Mouse (Mus musculus) intestine, embryonic 16.5 days (tissue): ENCODE results near the gene Palm3. TPM values are rescaled to one million over a fixed set of nuclear protein-coding genes. Genes with fewer than 3 reads are reported as not detected.
"Not testable (repeated sequence)": the region's sequence is repeated elsewhere in the genome, so short reads cannot be mapped to it uniquely, and the experiment has no call there.

ENCODE experiments used
- ATAC-seq: fragments of 200-750 bp; cut with Nextera tagmentation; 2 replicates; pipeline ENCODE4 v1.8.0; 2017; ENCODE audit warnings: moderate TSS enrichment, moderate library complexity
- H3K27ac ChIP-seq: fragments of 300-500 bp; sonication (generic); 2 replicates; pipeline ENCODE4 v1.5.1; 2014; ENCODE audit warnings: mild to moderate bottlenecking, low read length
- H3K27me3 ChIP-seq: fragments of 300-500 bp; sonication (generic); replicated peaks from 2 replicates; pipeline ENCODE4 v1.6.1; 2014; ENCODE audit warnings: low read length, control low read depth, mixed read lengths; ENCODE audit not compliant: control insufficient read depth, insufficient read depth
- H3K36me3 ChIP-seq: fragments of 300-500 bp; sonication (generic); 2 replicates; pipeline ENCODE4 v1.6.1; 2014; ENCODE audit warnings: low read length, control low read depth; ENCODE audit not compliant: control insufficient read depth, insufficient read depth
- H3K4me1 ChIP-seq: fragments of 300-500 bp; sonication (generic); 2 replicates; pipeline ENCODE4 v1.6.1; 2014; ENCODE audit warnings: low read length, control low read depth, mixed read lengths; ENCODE audit not compliant: control insufficient read depth, insufficient read depth
- H3K4me2 ChIP-seq: fragments of 300-500 bp; sonication (generic); 2 replicates; pipeline ENCODE4 v1.6.1; 2014; ENCODE audit warnings: low read depth, low read length, control low read depth
- H3K4me3 ChIP-seq: fragments of 300-500 bp; sonication (generic); 2 replicates; pipeline ENCODE4 v1.5.1; 2014; ENCODE audit warnings: mild to moderate bottlenecking, low read length
- H3K9ac ChIP-seq: fragments of 300-500 bp; sonication (generic); 2 replicates; pipeline ENCODE4 v1.6.1; 2014; ENCODE audit warnings: low read depth, low read length
- H3K9me3 ChIP-seq: fragments of 300-500 bp; sonication (generic); 2 replicates; pipeline ENCODE4 v1.6.1; 2016; ENCODE audit warnings: low read length, control low read depth; ENCODE audit not compliant: control insufficient read depth
- WGBS: fragments of 180-500 bp; shearing (Covaris S2); extraction: QIAGEN DNeasy Blood & Tissue Kit; methylation state at CpG from one replicate; pipeline ENCODE4 v1.1.7; 2014; 5-methylcytosine and 5-hydroxymethylcytosine counted together
- polyA plus RNA-seq: library from polyadenylated mRNA; unstranded; fragments of >200 nt; fragmentation: Nextera tagmentation; extraction: Ambion mirVana; gene quantifications from 2 replicates; pipeline ENCODE4 v1.2.1, GENCODE M21; 2015

The Palm3 gene
- polyA plus RNA-seq, 1 experiment from 2014 or later = 6.4 TPM

GRCm38 (mm10) chr8:83978200-83978599 lies 43.1 kb upstream of the Palm3 start:
- Histone ChIP-seq H3K4me2 (no peak overlapping the region), H3K4me3 (no peak overlapping the region), H3K4me1 (peaks cover 26% of the 10 kb centered on the region), H3K36me3 (peaks cover 14% of the 10 kb centered on the region; the same call in 1 of the 2 replicates), H3K27me3 (no peaks in the 10 kb centered on the region), H3K27ac (0 out of 2 replicates have a peak overlapping the region, but pooled peaks have one; percentile 1), H3K9me3 (no peaks in the 10 kb centered on the region), H3K9ac (no peak overlapping the region; the same call in 1 of the 2 replicates)
- WGBS = 62% methylated on average over 9 of the region's 9 CpGs
- ATAC-seq = no peak

- Histone ChIP-seq H3K27me3 (no peaks in the 10 kb centered on the region), H3K4me2 (no peak overlapping the region), H3K9ac (no peak overlapping the region), H3K4me3 (no peak overlapping the region), H3K4me1 (peaks cover 12% of the 10 kb centered on the region), H3K36me3 (peaks cover 14% of the 10 kb centered on the region; the same call in 1 of the 2 replicates), H3K27ac (no peak overlapping the region), H3K9me3 (no peaks in the 10 kb centered on the region)
- no peak for ATAC-seq
- WGBS = 88% methylated on average over 1 of the region's 1 CpGs
Observed at GRCm38 (mm10) chr8:83980250-83980649, 41.0 kb upstream of the Palm3 start.

GRCm38 (mm10) chr8:83980845-83981244 lies 40.4 kb upstream of the Palm3 start:
- Histone ChIP-seq H3K4me3 (no peak overlapping the region), H3K9ac (no peak overlapping the region), H3K4me1 (peaks cover 12% of the 10 kb centered on the region), H3K27me3 (no peaks in the 10 kb centered on the region), H3K36me3 (peaks cover 14% of the 10 kb centered on the region; the same call in 1 of the 2 replicates), H3K4me2 (no peak overlapping the region), H3K9me3 (no peaks in the 10 kb centered on the region), H3K27ac (no peak overlapping the region)
- 80% methylated on average over 8 of the region's 8 CpGs for WGBS
- ATAC-seq = no peak

- Histone ChIP-seq H3K9ac (no peak overlapping the region), H3K36me3 (peaks cover 19% of the 10 kb centered on the region; the same call in 1 of the 2 replicates), H3K9me3 (no peaks in the 10 kb centered on the region), H3K4me3 (no peak overlapping the region), H3K27me3 (no peaks in the 10 kb centered on the region), H3K4me1 (peaks cover 12% of the 10 kb centered on the region), H3K27ac (no peak overlapping the region), H3K4me2 (no peak overlapping the region)
- WGBS = 97% methylated on average over 7 of the region's 7 CpGs
- ATAC-seq = no peak
Observed at GRCm38 (mm10) chr8:83981533-83981932, 39.7 kb upstream of the Palm3 start.

- Histone ChIP-seq H3K9ac (no peak overlapping the region), H3K4me3 (no peak overlapping the region), H3K27me3 (no peaks in the 10 kb centered on the region), H3K27ac (no peak overlapping the region), H3K36me3 (peaks cover 25% of the 10 kb centered on the region; the same call in 1 of the 2 replicates), H3K4me2 (no peak overlapping the region), H3K4me1 (peaks cover 4% of the 10 kb centered on the region), H3K9me3 (no peaks in the 10 kb centered on the region)
- 82% methylated on average over 4 of the region's 4 CpGs for WGBS
- ATAC-seq = no peak
Observed at GRCm38 (mm10) chr8:83982449-83982848, 38.8 kb upstream of the Palm3 start.

GRCm38 (mm10) chr8:83983222-83983621 lies 38.0 kb upstream of the Palm3 start:
- H3K36me3 ChIP-seq = peaks cover 25% of the 10 kb centered on the region; the same call in 1 of the 2 replicates
- ATAC-seq, H3K9ac ChIP-seq, H3K27me3 ChIP-seq, H3K4me1 ChIP-seq, H3K4me2 ChIP-seq, H3K27ac ChIP-seq, H3K4me3 ChIP-seq, H3K9me3 ChIP-seq: not testable (repeated sequence)
- 96% methylated on average over 2 of the region's 2 CpGs for WGBS

GRCm38 (mm10) chr8:83989243-83989642 lies 32.0 kb upstream of the Palm3 start:
- Histone ChIP-seq H3K9me3 (no peaks in the 10 kb centered on the region), H3K27me3 (no peaks in the 10 kb centered on the region), H3K4me2 (no peak overlapping the region), H3K27ac (no peak overlapping the region), H3K4me3 (no peak overlapping the region), H3K4me1 (no peaks in the 10 kb centered on the region), H3K36me3 (peaks cover 20% of the 10 kb centered on the region), H3K9ac (no peak overlapping the region)
- 88% methylated on average over 7 of the region's 7 CpGs for WGBS
- ATAC-seq = no peak

GRCm38 (mm10) chr8:83990170-83990569 lies 31.1 kb upstream of the Palm3 start:
- Histone ChIP-seq H3K9me3 (no peaks in the 10 kb centered on the region), H3K4me2 (no peak overlapping the region), H3K27ac (no peak overlapping the region), H3K27me3 (no peaks in the 10 kb centered on the region), H3K36me3 (peaks cover 20% of the 10 kb centered on the region), H3K4me3 (no peak overlapping the region), H3K9ac (no peak overlapping the region), H3K4me1 (no peaks in the 10 kb centered on the region)
- WGBS = 96% methylated on average over 14 of the region's 14 CpGs
- no peak for ATAC-seq

GRCm38 (mm10) chr8:83992488-83992887 lies 28.8 kb upstream of the Palm3 start:
- peaks cover 4% of the 10 kb centered on the region for H3K4me1 ChIP-seq
- no peak overlapping the region for H3K4me3 ChIP-seq
- H3K36me3 ChIP-seq = peaks cover 9% of the 10 kb centered on the region; the same call in 1 of the 2 replicates
- ATAC-seq = no peak
- no peak overlapping the region for H3K27ac ChIP-seq
- no peaks in the 10 kb centered on the region for H3K27me3 ChIP-seq
- 84% methylated on average over 2 of the region's 2 CpGs for WGBS
- no peak overlapping the region for H3K4me2 ChIP-seq
- no peak overlapping the region for H3K9ac ChIP-seq
- no peaks in the 10 kb centered on the region for H3K9me3 ChIP-seq

GRCm38 (mm10) chr8:83994030-83994429 lies 27.2 kb upstream of the Palm3 start:
- Histone ChIP-seq H3K4me3 (no peak overlapping the region), H3K27ac (no peak overlapping the region), H3K4me2 (no peak overlapping the region), H3K4me1 (peaks cover 7% of the 10 kb centered on the region), H3K36me3 (peaks cover 9% of the 10 kb centered on the region; the same call in 1 of the 2 replicates), H3K27me3 (no peaks in the 10 kb centered on the region), H3K9ac (no peak overlapping the region), H3K9me3 (no peaks in the 10 kb centered on the region)
- WGBS = 86% methylated on average over 3 of the region's 3 CpGs
- no peak for ATAC-seq
